In genomic region chr13:95617671-95618171, GRCm38 (mm10) we compare ENCODE assay signal across 8 mouse cellular contexts. TPM values are rescaled to one million over a fixed set of nuclear protein-coding genes. Genes with fewer than 3 reads are reported as not detected.
A peak's percentile ranks its signal among the peaks of the same experiment; 100 is the strongest.
DNase-seq lines count a peak whose midpoint lies in the region; ATAC-seq and TF ChIP-seq lines count a peak whose summit lies in the region.

No protein-coding gene starts in this region.

- peak overlapping the region; percentile 85 for H3K4me2 ChIP-seq in kidney, postnatal 0 days (ENCODE audit: low read length)
- peak overlapping the region; percentile 61 for H3K4me2 ChIP-seq in forebrain, embryonic 15.5 days (replicated peaks)
- H3K4me2 ChIP-seq in stomach, postnatal 0 days (replicated peaks; ENCODE audit: low read depth), result peak overlapping the region; percentile 66

- H3K4me3 ChIP-seq in kidney, postnatal 0 days (replicated peaks; ENCODE audit: low read depth, low read length), result peak overlapping the region; percentile 73
- H3K4me3 ChIP-seq in bone marrow, adult 2 months (replicated peaks; ENCODE audit: control insufficient read depth, low read depth, low read length), result peak overlapping the region; percentile 50
- peak overlapping the region; percentile 81 for H3K4me3 ChIP-seq in forebrain, embryonic 15.5 days
- peak overlapping the region; percentile 98 for H3K4me3 ChIP-seq in liver, adult 2 months (ENCODE audit: insufficient read depth, low read depth, low read length)
- H3K4me3 ChIP-seq in stomach, postnatal 0 days (ENCODE audit: low read depth, low read length), result peak overlapping the region; percentile 61

- TF ChIP-seq POLR2A in bone marrow, adult 2 months (IDR thresholded peaks at IDR 0.05; ENCODE audit: borderline replicate concordance, control insufficient read depth, low read depth, low read length), result no peak
- TF ChIP-seq POLR2A in liver, adult 2 months (IDR thresholded peaks at IDR 0.05; ENCODE audit: extremely low read depth, insufficient read depth, low read length), result no peak

- 0 out of 2 replicates have a peak, but pooled peaks cover 3% of the 10 kb centered on the region for H3K4me1 ChIP-seq in kidney, postnatal 0 days (replicated peaks; ENCODE audit: insufficient read depth, low read length)
- H3K4me1 ChIP-seq in bone marrow, adult 2 months (ENCODE audit: control insufficient read depth, insufficient read depth, low read length), result no peaks in the 10 kb centered on the region
- peaks cover 30% of the 10 kb centered on the region for H3K4me1 ChIP-seq in forebrain, embryonic 15.5 days
- peaks cover 14% of the 10 kb centered on the region; the same call in 1 of the 2 replicates for H3K4me1 ChIP-seq in liver, adult 2 months (ENCODE audit: control insufficient read depth, insufficient read depth, low read length)
- H3K4me1 ChIP-seq in stomach, postnatal 0 days (replicated peaks; ENCODE audit: control insufficient read depth, insufficient read depth), result 0 out of 2 replicates have a peak, but pooled peaks cover 3% of the 10 kb centered on the region

- no peaks in the 10 kb centered on the region for H3K9me3 ChIP-seq in kidney, postnatal 0 days (replicated peaks; ENCODE audit: low read length)
- no peaks in the 10 kb centered on the region for H3K9me3 ChIP-seq in forebrain, embryonic 15.5 days
- no peaks in the 10 kb centered on the region for H3K9me3 ChIP-seq in stomach, postnatal 0 days (ENCODE audit: control insufficient read depth, low read length)

- TF ChIP-seq CTCF in kidney, postnatal 0 days (IDR thresholded peaks at IDR 0.05; ENCODE audit: low read depth), result no peak
- TF ChIP-seq CTCF in bone marrow, adult 2 months (IDR thresholded peaks at IDR 0.05; ENCODE audit: control insufficient read depth, insufficient read depth, low read length), result no peak
- no peak for TF ChIP-seq CTCF in liver, adult 2 months (IDR thresholded peaks at IDR 0.05; ENCODE audit: low read depth, low read length)
- TF ChIP-seq CTCF in stomach, postnatal 0 days (IDR thresholded peaks at IDR 0.05; ENCODE audit: low read depth), result no peak

- under 1% methylated on average over 21 of the region's 21 CpGs for WGBS in kidney, postnatal 0 days
- under 1% methylated on average over 21 of the region's 21 CpGs for WGBS in bone marrow, adult 2 months
- WGBS in forebrain, embryonic 15.5 days, result under 1% methylated on average over 21 of the region's 21 CpGs
- WGBS in liver, adult 2 months, result 3% methylated on average over 21 of the region's 21 CpGs
- WGBS in stomach, postnatal 0 days, result 1% methylated on average over 21 of the region's 21 CpGs

- TF ChIP-seq EP300 in stomach, postnatal 0 days (optimal IDR thresholded peaks at IDR 0.05), result no peak

- peak; percentile 54 for DNase-seq in kidney, postnatal 0 days (ENCODE audit: low spot score)
- no peak for DNase-seq in kidney, adult 18-20 months
- no peak for DNase-seq in liver, adult 2 months (ENCODE audit: extremely low read depth, low read depth, low spot score)
- no peak for DNase-seq in stomach, postnatal 0 days (ENCODE audit: low spot score)
- no peak for DNase-seq in gastrocnemius, adult 8-10 months (ENCODE audit: low spot score in 2 of 2)
- no peak for DNase-seq in adipocyte (ENCODE audit: low spot score)

- no peaks in the 10 kb centered on the region for H3K27me3 ChIP-seq in kidney, postnatal 0 days (ENCODE audit: insufficient read depth, low read length)
- no peaks in the 10 kb centered on the region for H3K27me3 ChIP-seq in forebrain, embryonic 15.5 days
- H3K27me3 ChIP-seq in liver, adult 2 months (ENCODE audit: control insufficient read depth, insufficient read depth, low read length), result no peaks in the 10 kb centered on the region
- H3K27me3 ChIP-seq in stomach, postnatal 0 days (ENCODE audit: control insufficient read depth, insufficient read depth, low read length), result no peaks in the 10 kb centered on the region

- H3K27ac ChIP-seq in kidney, postnatal 0 days, result peak overlapping the region; percentile 75
- peak overlapping the region; percentile 2; the same call in 1 of the 2 replicates for H3K27ac ChIP-seq in bone marrow, adult 2 months (ENCODE audit: control insufficient read depth, insufficient read depth, low read depth, low read length, poor library complexity)
- H3K27ac ChIP-seq in forebrain, embryonic 15.5 days (replicated peaks), result peak overlapping the region; percentile 73
- peak overlapping the region; percentile 84 for H3K27ac ChIP-seq in liver, adult 2 months (replicated peaks; ENCODE audit: insufficient read depth, low read depth, low read length)
- peak overlapping the region; percentile 67 for H3K27ac ChIP-seq in stomach, postnatal 0 days (replicated peaks)

- H3K36me3 ChIP-seq in kidney, postnatal 0 days (ENCODE audit: insufficient read depth, low read length), result no peaks in the 10 kb centered on the region
- H3K36me3 ChIP-seq in forebrain, embryonic 15.5 days, result no peaks in the 10 kb centered on the region
- H3K36me3 ChIP-seq in liver, adult 2 months (ENCODE audit: control insufficient read depth, insufficient read depth, low read length), result no peaks in the 10 kb centered on the region
- no peaks in the 10 kb centered on the region for H3K36me3 ChIP-seq in stomach, postnatal 0 days (ENCODE audit: control insufficient read depth, insufficient read depth, low read length)

- H3K9ac ChIP-seq in kidney, postnatal 0 days (ENCODE audit: low read depth, low read length), result peak overlapping the region; percentile 81
- H3K9ac ChIP-seq in forebrain, embryonic 15.5 days (replicated peaks), result peak overlapping the region; percentile 83
- peak overlapping the region; percentile 97 for H3K9ac ChIP-seq in liver, adult 2 months (ENCODE audit: low read depth, low read length)
- H3K9ac ChIP-seq in stomach, postnatal 0 days (ENCODE audit: low read length), result peak overlapping the region; percentile 78

- H3K79me2 ChIP-seq in liver, adult 2 months (ENCODE audit: control insufficient read depth, insufficient read depth, low read length), result peaks cover 9% of the 10 kb centered on the region; the same call in 1 of the 2 replicates

- ATAC-seq in kidney, postnatal 0 days (replicated peaks; ENCODE audit: low FRiP score, low read depth), result peak; percentile 12; the same call in 1 of the 2 replicates
- ATAC-seq in forebrain, embryonic 15.5 days (replicated peaks), result peak; percentile 63; the same call in 1 of the 2 replicates
- peak; percentile 24 for ATAC-seq in stomach, postnatal 0 days (ENCODE audit: low FRiP score, low TSS enrichment)

RNA-seq across cellular contexts. Expression of gene F2r, which starts 0.6 kb away (rescaled TPM):
- 85.6 and 104 TPM in 2 replicates for polyA plus RNA-seq in kidney, postnatal 0 days (2015; fragmentation: Nextera tagmentation; extraction: Ambion mirVana)
- polyA plus RNA-seq in bone marrow, adult 2 months (2011; ENCODE audit: insufficient read depth, insufficient read length, low replicate concordance, missing spikeins), result 3.7 and 8.7 TPM in 2 replicates
- polyA plus RNA-seq in forebrain, embryonic 15.5 days (2015; fragmentation: Nextera tagmentation; extraction: Ambion mirVana), result 78.9 and 82.8 TPM in 2 replicates
- total RNA-seq in liver, adult 2 months (2014; rRNA removed), result 10.0 and 11.4 TPM in 2 replicates
- polyA plus RNA-seq in liver, adult 2 months (2012; rRNA removed), result 7.4 and 7.8 TPM in 2 replicates
- polyA plus RNA-seq in stomach, postnatal 0 days (2015; fragmentation: Nextera tagmentation; extraction: Ambion mirVana), result 20.1 and 23.0 TPM in 2 replicates
- total RNA-seq in gastrocnemius, adult 8-10 months (2022), result 1 to 10 TPM; 2.6 to 7.7 (median 3.5) TPM

Comparison
In these comparisons a context has a peak if more than half of its experiments do, and no peak if none do; other contexts are left out.
1. ATAC-seq: peak in every context shown above with its lines; median percentile 63 in forebrain, embryonic 15.5 days; 24 in stomach, postnatal 0 days; 12 in kidney, postnatal 0 days.
2. H3K27ac ChIP-seq: peak in every context shown above with its lines; median percentile 84 in liver, adult 2 months; 75 in kidney, postnatal 0 days; 73 in forebrain, embryonic 15.5 days; 67 in stomach, postnatal 0 days; 2 in bone marrow, adult 2 months.